Mouse (Mus musculus): ENCODE results near the gene Mup9. TPM values are rescaled to one million over a fixed set of nuclear protein-coding genes. Genes with fewer than 3 reads are reported as not detected.
"Not testable (repeated sequence)": the region's sequence is repeated elsewhere in the genome, so short reads cannot be mapped to it uniquely, and the experiment has no call there.

Mup9 gene
- total RNA-seq (2014; fragmentation: Nextera tagmentation) = not detected in 2 replicates
- 0.41 TPM in 1 of 2 replicates, not detected in the other for total RNA-seq (2017)
- not detected in 2 replicates for polyA plus RNA-seq (2012)

DNA sequence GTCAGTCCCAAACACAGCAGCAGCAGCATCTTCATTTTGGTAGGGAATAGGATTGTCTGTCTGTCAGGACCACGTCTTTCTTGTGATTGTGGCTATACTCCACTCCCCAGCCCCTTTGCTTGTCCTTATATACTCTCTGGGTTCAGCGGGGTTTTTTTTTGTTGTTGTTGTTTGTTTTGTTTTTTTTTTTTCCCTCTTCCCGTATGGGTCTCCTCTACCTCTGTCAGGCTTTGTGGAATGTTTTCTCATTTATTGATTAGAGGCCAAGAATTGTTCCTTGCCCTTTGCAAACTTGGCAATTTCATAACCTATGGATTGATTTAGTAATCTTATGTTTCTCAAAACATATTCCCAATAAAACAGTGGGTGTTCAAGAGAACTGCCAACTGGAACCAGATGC lies at the start of gene Mup9:
Gene Mup9, minus strand, starts transcription at position 101 of the 400 bp plus-strand sequence.
- not testable (repeated sequence) for H3K27me3 ChIP-seq (ENCODE audit: insufficient read depth, low read length); DNase-seq (ENCODE audit: low spot score); H3K9me3 ChIP-seq (replicated peaks); ATAC-seq (ENCODE audit: extremely low read depth, insufficient number of reproducible peaks, low FRiP score, poor library complexity, severe bottlenecking); H3K4me3 ChIP-seq (ENCODE audit: low read depth, low read length); H3K36me3 ChIP-seq (replicated peaks); H3K4me1 ChIP-seq (ENCODE audit: insufficient read depth, low read depth, low read length)

Other genes starting within 250 kb of the Mup9 start
- not detected in 2 replicates for gene Mup8, start 199.4 kb downstream of the Mup9 start, total RNA-seq (2014; fragmentation: Nextera tagmentation)
- gene Mup8, start 199.4 kb downstream of the Mup9 start, total RNA-seq (2017) = not detected in 2 replicates
- not detected in 2 replicates for gene Mup8, start 199.4 kb downstream of the Mup9 start, polyA plus RNA-seq (2012)
- not detected in 2 replicates for gene Mup1, start 80.0 kb upstream of the Mup9 start, total RNA-seq (2014; fragmentation: Nextera tagmentation)
- gene Mup1, start 80.0 kb upstream of the Mup9 start, total RNA-seq (2017) = not detected in 2 replicates
- not detected in 2 replicates for gene Mup1, start 80.0 kb upstream of the Mup9 start, polyA plus RNA-seq (2012)
- not detected in 2 replicates for gene Mup10, start 160.2 kb upstream of the Mup9 start, total RNA-seq (2014; fragmentation: Nextera tagmentation)
- gene Mup10, start 160.2 kb upstream of the Mup9 start, total RNA-seq (2017) = 0.49 TPM in 1 of 2 replicates, not detected in the other
- gene Mup10, start 160.2 kb upstream of the Mup9 start, polyA plus RNA-seq (2012) = not detected in 2 replicates
- not detected in 2 replicates for gene Mup11, start 240.5 kb upstream of the Mup9 start, total RNA-seq (2014; fragmentation: Nextera tagmentation)
- gene Mup11, start 240.5 kb upstream of the Mup9 start, total RNA-seq (2017) = not detected in 2 replicates
- not detected in 2 replicates for gene Mup11, start 240.5 kb upstream of the Mup9 start, polyA plus RNA-seq (2012)

Data from G1E (cell line).